Mouse (Mus musculus) liver, postnatal 0 days (tissue): ENCODE results near the gene Rnf187. TPM values are rescaled to one million over a fixed set of nuclear protein-coding genes. Genes with fewer than 3 reads are reported as not detected.
A peak's percentile ranks its signal among the peaks of the same experiment; 100 is the strongest.

Source experiments
- ATAC-seq: fragments of 200-750 bp; cut with Nextera tagmentation; 2 replicates; pipeline ENCODE4 v1.8.0; 2017; ENCODE audit warnings: mild to moderate bottlenecking, moderate library complexity
- DNase-seq: peaks from one replicate; pipeline ENCODE4 v3.0.0-alpha.2; 2016
- H3K27ac ChIP-seq: fragments of 300-500 bp; sonication (generic); 2 replicates; pipeline ENCODE4 v1.5.1; 2014; ENCODE audit warnings: antibody characterized with exemption, moderate library complexity, mild to moderate bottlenecking, low read depth
- H3K27me3 ChIP-seq: fragments of 300-500 bp; sonication (generic); 2 replicates; pipeline ENCODE4 v1.6.1; 2014; ENCODE audit warnings: low read length, control low read depth, mixed read lengths; ENCODE audit not compliant: insufficient read depth
- H3K36me3 ChIP-seq: fragments of 300-500 bp; sonication (generic); replicated peaks from 2 replicates; pipeline ENCODE4 v1.6.1; 2014; ENCODE audit warnings: mild to moderate bottlenecking, control low read depth, low read length, moderate library complexity, mixed read lengths; ENCODE audit not compliant: insufficient read depth
- H3K4me1 ChIP-seq: fragments of 300-500 bp; sonication (generic); 2 replicates; pipeline ENCODE4 v1.6.1; 2014; ENCODE audit warnings: antibody characterized with exemption, mild to moderate bottlenecking, control low read depth; ENCODE audit not compliant: insufficient read depth
- H3K4me2 ChIP-seq: fragments of 300-500 bp; sonication (generic); 2 replicates; pipeline ENCODE4 v1.6.1; 2014; ENCODE audit warnings: low read depth, mild to moderate bottlenecking, low read length, moderate library complexity, mixed read lengths
- H3K4me3 ChIP-seq: fragments of 300-500 bp; sonication (generic); 2 replicates; pipeline ENCODE4 v1.5.1; 2014; ENCODE audit warnings: low read depth, low read length
- H3K9ac ChIP-seq: fragments of 300-500 bp; sonication (generic); replicated peaks from 2 replicates; pipeline ENCODE4 v1.6.1; 2014; ENCODE audit warnings: mild to moderate bottlenecking, moderate library complexity
- H3K9me3 ChIP-seq: fragments of 300-500 bp; sonication (generic); 2 replicates; pipeline ENCODE4 v1.6.1; 2016; ENCODE audit warnings: mild to moderate bottlenecking, control low read depth, low read length, mixed read lengths
- CTCF ChIP-seq: sonication (generic); IDR thresholded peaks from 2 replicates; pipeline ENCODE4 v1.5.1; 2016; ENCODE audit warnings: antibody characterized with exemption, low read depth
- EP300 ChIP-seq: IDR thresholded peaks from 2 replicates; pipeline ENCODE4 v1.6.1; 2016; ENCODE audit warnings: antibody characterized with exemption, low read depth, mild to moderate bottlenecking
- WGBS: fragments of 180-500 bp; shearing (Covaris S2); extraction: QIAGEN DNeasy Blood & Tissue Kit; methylation state at CpG from one replicate; pipeline ENCODE4 v1.1.7; 2014; ENCODE audit not compliant: insufficient replicate concordance; 5-methylcytosine and 5-hydroxymethylcytosine counted together
- polyA plus RNA-seq: library from polyadenylated mRNA; unstranded; fragments of >200 nt; fragmentation: Nextera tagmentation; extraction: Ambion mirVana; gene quantifications from 2 replicates; pipeline ENCODE4 v1.2.1, GENCODE M21; 2015

The Rnf187 gene
- polyA plus RNA-seq, 1 experiment from 2014 or later, result 85.3 TPM

- Histone ChIP-seq H3K27me3 (no peaks in the 10 kb centered on the region), H3K4me3 (no peak overlapping the region), H3K4me2 (no peak overlapping the region), H3K9ac (no peak overlapping the region), H3K9me3 (no peaks in the 10 kb centered on the region), H3K4me1 (peaks cover 27% of the 10 kb centered on the region), H3K27ac (peak overlapping the region; percentile 95; the same call in 1 of the 2 replicates), H3K36me3 (peaks cover 29% of the 10 kb centered on the region)
- WGBS, result 75% methylated on average over 4 of the region's 4 CpGs
- DNase-seq (no peak), ATAC-seq (no peak)
- TF ChIP-seq EP300 (no peak), CTCF (no peak)
Observed at GRCm38 (mm10) chr11:58929055-58929454, 9.7 kb downstream of the Rnf187 start.

- ATAC-seq, result peak; percentile 90
- peaks cover 27% of the 10 kb centered on the region for H3K4me1 ChIP-seq
- H3K36me3 ChIP-seq, result peaks cover 23% of the 10 kb centered on the region
- 8% methylated on average over 20 of the region's 20 CpGs for WGBS
- peak; percentile 92 for TF ChIP-seq CTCF
- peak; percentile 16; the same call in 1 of the 2 replicates for TF ChIP-seq EP300
- H3K4me3 ChIP-seq, result peak overlapping the region; percentile 52
- no peaks in the 10 kb centered on the region for H3K9me3 ChIP-seq
- peak; percentile 87 for DNase-seq
- H3K27me3 ChIP-seq, result no peaks in the 10 kb centered on the region
- H3K4me2 ChIP-seq, result peak overlapping the region; percentile 79
- peak overlapping the region; percentile 95 for H3K27ac ChIP-seq
- H3K9ac ChIP-seq, result peak overlapping the region; percentile 70
Observed at GRCm38 (mm10) chr11:58927790-58928651, 10.7 kb downstream of the Rnf187 start.

GRCm38 (mm10) chr11:58927053-58927452 lies 11.7 kb downstream of the Rnf187 start:
- Histone ChIP-seq H3K36me3 (peaks cover 22% of the 10 kb centered on the region), H3K9ac (no peak overlapping the region), H3K4me3 (no peak overlapping the region), H3K9me3 (no peaks in the 10 kb centered on the region), H3K4me1 (peaks cover 27% of the 10 kb centered on the region), H3K27ac (peak overlapping the region; percentile 95; the same call in 1 of the 2 replicates), H3K4me2 (peak overlapping the region; percentile 79; the same call in 1 of the 2 replicates), H3K27me3 (no peaks in the 10 kb centered on the region)
- ATAC-seq, result no peak
- DNase-seq, result no peak
- WGBS, result 63% methylated on average over 2 of the region's 2 CpGs
- TF ChIP-seq CTCF (no peak), EP300 (no peak)

- no peak overlapping the region for H3K9ac ChIP-seq
- no peaks in the 10 kb centered on the region for H3K9me3 ChIP-seq
- TF ChIP-seq CTCF (no peak), EP300 (no peak)
- H3K27ac ChIP-seq, result no peak overlapping the region
- H3K4me2 ChIP-seq, result no peak overlapping the region
- DNase-seq (no peak), ATAC-seq (no peak)
- H3K27me3 ChIP-seq, result no peaks in the 10 kb centered on the region
- no peak overlapping the region for H3K4me3 ChIP-seq
- peaks cover 27% of the 10 kb centered on the region for H3K4me1 ChIP-seq
- peaks cover 22% of the 10 kb centered on the region for H3K36me3 ChIP-seq
- WGBS, result 80% methylated on average over 2 of the region's 3 CpGs
Observed at GRCm38 (mm10) chr11:58926651-58927050, 12.1 kb downstream of the Rnf187 start.

GRCm38 (mm10) chr11:58922420-58922819 lies 16.3 kb downstream of the Rnf187 start:
- Histone ChIP-seq H3K9me3 (no peaks in the 10 kb centered on the region), H3K27me3 (no peaks in the 10 kb centered on the region), H3K27ac (no peak overlapping the region), H3K4me1 (peaks cover 2% of the 10 kb centered on the region), H3K9ac (no peak overlapping the region), H3K4me2 (no peak overlapping the region), H3K36me3 (peaks cover 19% of the 10 kb centered on the region), H3K4me3 (no peak overlapping the region)
- TF ChIP-seq EP300 (no peak), CTCF (no peak)
- ATAC-seq (no peak), DNase-seq (no peak)
- 84% methylated on average over 9 of the region's 9 CpGs for WGBS

GRCm38 (mm10) chr11:58918759-58919158 lies 20.0 kb downstream of the Rnf187 start:
- Histone ChIP-seq H3K36me3 (peaks cover 19% of the 10 kb centered on the region), H3K4me1 (peaks cover 17% of the 10 kb centered on the region), H3K4me3 (peak overlapping the region; percentile 62), H3K27me3 (no peaks in the 10 kb centered on the region), H3K9me3 (no peaks in the 10 kb centered on the region), H3K4me2 (peak overlapping the region; percentile 68), H3K9ac (peak overlapping the region; percentile 72), H3K27ac (peak overlapping the region; percentile 92)
- DNase-seq, result no peak
- no peak for ATAC-seq
- no peak for TF ChIP-seq CTCF
- TF ChIP-seq EP300, result no peak
- WGBS, result 50% methylated on average over 5 of the region's 5 CpGs
